Mouse (Mus musculus) kidney, adult 2 months (tissue): ENCODE data around the gene Ociad2. TPM values are rescaled to one million over a fixed set of nuclear protein-coding genes. Genes with fewer than 3 reads are reported as not detected.

Source experiments
- DNase-seq: peaks from one replicate; pipeline ENCODE4 v3.0.0; 2021
- H3K27ac ChIP-seq: fragments of 200-500 bp; 2 replicates; pipeline ENCODE4 v1.5.1; 2012; ENCODE audit warnings: low read depth, low read length, control low read depth, inconsistent platforms; ENCODE audit not compliant: insufficient read depth
- H3K27me3 ChIP-seq: fragments of 200-500 bp; replicated peaks from 2 replicates; pipeline ENCODE4 v1.6.1; 2012; ENCODE audit warnings: mild to moderate bottlenecking, moderate library complexity, low read length, inconsistent platforms; ENCODE audit not compliant: control insufficient read depth, insufficient read depth
- H3K36me3 ChIP-seq: fragments of 200-500 bp; 2 replicates; pipeline ENCODE4 v1.6.1; 2012; ENCODE audit warnings: mild to moderate bottlenecking, moderate library complexity, low read length, inconsistent platforms; ENCODE audit not compliant: control insufficient read depth, insufficient read depth
- H3K4me1 ChIP-seq: fragments of 200-500 bp; 2 replicates; pipeline ENCODE4 v1.6.1; 2011; ENCODE audit warnings: low read length; ENCODE audit not compliant: control insufficient read depth, insufficient read depth
- H3K4me3 ChIP-seq: fragments of 200-500 bp; 2 replicates; pipeline ENCODE4 v1.5.1; 2011; ENCODE audit warnings: mild to moderate bottlenecking, low read depth, low read length, control low read depth; ENCODE audit not compliant: insufficient read depth
- CTCF ChIP-seq: fragments of 200-500 bp; conservative IDR thresholded peaks from 2 replicates; pipeline ENCODE4 v1.5.1; 2011; ENCODE audit warnings: low read depth, mild to moderate bottlenecking, control low read depth, low read length, moderate library complexity, mixed read lengths; ENCODE audit not compliant: insufficient read depth, insufficient read length
- POLR2A ChIP-seq: fragments of 200-500 bp; IDR thresholded peaks from one replicate; pipeline ENCODE4 v1.6.1; 2011; ENCODE audit warnings: low read depth, low read length, control low read depth
- WGBS: fragments of 180-500 bp; shearing (Covaris S2); methylation state at CpG from one replicate; pipeline ENCODE4 v1.1.7; 2018; 5-methylcytosine and 5-hydroxymethylcytosine counted together
- polyA plus RNA-seq: library from polyadenylated mRNA; depleted of rRNA; stranded (reverse); fragments of >200 nt; gene quantifications from 2 replicates; pipeline ENCODE4 v1.2.3, GENCODE M21; 2012; rRNA removed

The Ociad2 gene
- polyA plus RNA-seq = 2.8 and 3.5 TPM in 2 replicates

DNA sequence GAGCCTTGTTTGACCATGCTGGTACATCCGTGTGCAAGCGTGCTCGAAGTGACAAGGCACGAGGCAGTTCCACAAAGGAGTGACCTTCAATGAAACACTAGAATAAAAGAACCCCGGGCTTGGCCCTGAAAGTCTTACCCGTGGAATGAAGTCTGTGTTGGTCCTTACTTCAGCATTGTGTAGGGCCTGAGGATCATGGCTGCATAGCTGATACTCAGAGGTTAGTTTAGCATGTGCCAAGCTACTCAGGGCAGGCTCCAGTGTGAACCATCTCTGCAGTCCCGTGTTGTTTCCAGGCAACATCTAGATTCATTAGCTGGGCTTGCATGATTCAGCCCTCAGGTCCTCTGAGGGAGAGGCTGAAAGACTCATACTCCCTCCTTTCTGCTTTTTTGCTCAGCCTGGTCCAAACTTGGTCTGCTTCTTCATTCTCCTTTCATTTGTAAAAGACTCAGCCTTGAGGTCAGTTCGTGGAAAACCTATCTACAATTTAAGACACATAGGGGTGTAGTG is at the start of gene Ociad2:
Gene Ociad2, minus strand, starts transcription at position 306 of the 513 bp plus-strand sequence.
- H3K27me3 ChIP-seq = no peaks in the 10 kb centered on the region
- H3K4me1 ChIP-seq = no peaks in the 10 kb centered on the region
- WGBS = 77% methylated on average over 8 of the region's 8 CpGs
- no peaks in the 10 kb centered on the region for H3K36me3 ChIP-seq
- H3K4me3 ChIP-seq = no peak within 1 kb of the TSS
- no peak for TF ChIP-seq POLR2A
- TF ChIP-seq CTCF = no peak
- DNase-seq = no peak
- no peak within 1 kb of the TSS for H3K27ac ChIP-seq

- no peaks in the 10 kb centered on the region for H3K27me3 ChIP-seq
- no peaks in the 10 kb centered on the region for H3K36me3 ChIP-seq
- peak; percentile 51 for DNase-seq
- TF ChIP-seq POLR2A = no peak
- TF ChIP-seq CTCF = no peak
- H3K4me3 ChIP-seq = no peak overlapping the region
- no peak overlapping the region for H3K27ac ChIP-seq
- no peaks in the 10 kb centered on the region for H3K4me1 ChIP-seq
- 14% methylated on average over 4 of the region's 4 CpGs for WGBS
Measured at GRCm38 (mm10) chr5:73383647-73383970, 42.8 kb upstream of the Ociad2 start.

- no peaks in the 10 kb centered on the region for H3K36me3 ChIP-seq
- H3K27ac ChIP-seq = no peak overlapping the region
- H3K27me3 ChIP-seq = no peaks in the 10 kb centered on the region
- 18% methylated on average over 3 of the region's 3 CpGs for WGBS
- peak; percentile 71 for DNase-seq
- TF ChIP-seq CTCF = no peak
- no peak for TF ChIP-seq POLR2A
- no peak overlapping the region for H3K4me3 ChIP-seq
- no peaks in the 10 kb centered on the region for H3K4me1 ChIP-seq
Measured at GRCm38 (mm10) chr5:73382737-73383646, 42.2 kb upstream of the Ociad2 start.

- WGBS = 81% methylated on average over 9 of the region's 9 CpGs
- Histone ChIP-seq H3K36me3 (no peaks in the 10 kb centered on the region), H3K4me1 (no peaks in the 10 kb centered on the region), H3K27ac (no peak overlapping the region), H3K27me3 (no peaks in the 10 kb centered on the region), H3K4me3 (no peak overlapping the region)
- TF ChIP-seq CTCF (no peak), POLR2A (no peak)
- DNase-seq = peak; percentile 42
Measured at GRCm38 (mm10) chr5:73381976-73382540, 41.2 kb upstream of the Ociad2 start.

DNA sequence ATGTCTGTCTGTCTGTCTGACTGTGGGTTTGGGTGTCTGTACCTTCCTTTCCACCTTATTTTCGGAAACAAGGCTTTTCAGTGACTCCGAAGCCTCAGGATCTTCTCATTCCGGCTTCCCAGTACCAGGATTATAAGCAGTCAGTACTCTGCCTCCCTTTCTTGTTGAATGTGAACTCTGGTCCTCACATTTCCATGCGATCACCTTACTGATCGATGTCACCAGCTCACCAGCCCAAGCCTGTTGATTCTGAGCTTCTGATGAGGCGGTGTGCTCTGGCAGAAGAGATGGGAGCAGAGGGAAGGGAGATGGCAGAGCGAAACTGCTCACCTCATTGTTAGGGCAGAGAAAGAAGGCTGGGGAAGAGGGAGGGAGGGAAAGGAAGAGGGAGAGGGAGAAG is 40.7 kb upstream of the Ociad2 start:
- WGBS = 84% methylated on average over 7 of the region's 7 CpGs
- Histone ChIP-seq H3K27ac (no peak overlapping the region), H3K27me3 (no peaks in the 10 kb centered on the region), H3K36me3 (no peaks in the 10 kb centered on the region), H3K4me3 (no peak overlapping the region), H3K4me1 (no peaks in the 10 kb centered on the region)
- TF ChIP-seq CTCF (no peak), POLR2A (no peak)
- no peak for DNase-seq

GRCm38 (mm10) chr5:73380829-73381228 is 40.0 kb upstream of the Ociad2 start:
- 63% methylated on average over 8 of the region's 8 CpGs for WGBS
- Histone ChIP-seq H3K4me3 (no peak overlapping the region), H3K36me3 (no peaks in the 10 kb centered on the region), H3K27ac (no peak overlapping the region), H3K27me3 (no peaks in the 10 kb centered on the region), H3K4me1 (no peaks in the 10 kb centered on the region)
- no peak for DNase-seq
- TF ChIP-seq CTCF (no peak), POLR2A (no peak)

- Histone ChIP-seq H3K27me3 (no peaks in the 10 kb centered on the region), H3K4me1 (no peaks in the 10 kb centered on the region), H3K36me3 (no peaks in the 10 kb centered on the region), H3K27ac (no peak overlapping the region), H3K4me3 (no peak overlapping the region)
- TF ChIP-seq CTCF (peak; percentile 79), POLR2A (no peak)
- DNase-seq = peak; percentile 80
- 17% methylated on average over 3 of the region's 3 CpGs for WGBS
Measured at GRCm38 (mm10) chr5:73379908-73380307, 39.1 kb upstream of the Ociad2 start.
